Mouse (Mus musculus): Measurements from ENCODE around the gene Ctnnbl1. TPM values are rescaled to one million over a fixed set of nuclear protein-coding genes. Genes with fewer than 3 reads are reported as not detected.

Ctnnbl1 gene
- total RNA-seq, 2 experiments from 2014 or later = 32.8 to 39.3 TPM

DNA sequence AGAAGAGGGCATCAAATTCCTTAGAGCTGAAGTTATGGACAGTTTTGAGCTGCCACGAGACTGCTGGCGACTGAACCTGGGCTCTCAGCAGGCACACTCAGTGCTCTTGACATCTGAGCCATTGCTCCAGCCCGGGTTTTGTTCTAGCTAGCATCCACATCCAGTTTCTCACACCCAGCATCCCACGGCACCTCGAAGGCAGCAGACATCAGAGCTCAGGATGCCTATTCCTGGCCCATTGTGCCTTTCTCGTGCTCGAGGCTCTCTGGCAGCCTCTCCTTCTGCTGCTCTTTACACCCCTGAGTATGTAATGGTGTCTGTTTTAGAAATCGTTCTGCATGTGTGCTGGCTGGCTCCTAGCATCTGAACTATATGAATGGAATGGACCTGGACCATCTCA is 13.3 kb downstream of the Ctnnbl1 start:
- no peak for DNase-seq
- intact Hi-C loops (cut with DNase I) = no loop called here

DNA sequence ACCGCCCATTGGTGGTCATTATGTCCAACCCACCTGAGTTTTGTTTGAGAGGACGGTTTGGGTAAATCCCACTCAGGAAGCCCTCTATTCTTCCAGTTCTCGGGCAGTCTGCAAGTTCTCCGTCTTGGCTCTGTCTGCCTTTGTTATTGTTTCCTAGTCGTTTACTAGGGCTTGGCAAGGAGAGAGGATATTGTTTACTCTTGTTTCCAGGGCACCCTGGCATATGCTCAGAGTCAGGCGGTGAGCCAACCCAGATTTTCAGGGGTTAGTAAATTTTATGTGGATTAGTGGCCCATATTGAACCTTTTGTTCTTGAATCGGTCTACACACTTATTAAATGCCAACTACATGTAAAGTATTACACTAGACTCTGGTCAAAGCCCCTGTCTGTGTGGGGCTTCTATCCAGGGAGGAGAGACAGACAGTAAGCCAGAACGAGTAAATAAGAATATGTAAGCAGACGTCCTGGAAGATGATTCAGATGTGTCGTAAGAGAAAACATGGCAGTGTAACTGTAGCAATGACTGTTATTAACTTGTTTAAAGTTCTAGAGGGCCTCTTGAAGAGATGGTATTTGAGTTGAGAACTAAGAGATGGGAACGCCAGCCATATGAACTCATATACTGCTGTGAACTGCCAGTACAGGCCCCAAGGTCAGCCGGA is 13.9 kb downstream of the Ctnnbl1 start:
- peak; percentile 59 for DNase-seq
- intact Hi-C loops (cut with DNase I) = no loop called here

GRCm38 (mm10) chr2:157751589-157752373 is 14.6 kb downstream of the Ctnnbl1 start:
- DNase-seq = peak; percentile 95
- intact Hi-C loops (cut with DNase I) = no loop called here

GRCm38 (mm10) chr2:157752374-157752743 is 15.2 kb downstream of the Ctnnbl1 start:
- intact Hi-C loops (cut with DNase I) = no loop called here
- peak; percentile 23 for DNase-seq

- DNase-seq = no peak
- intact Hi-C loops (cut with DNase I) = no loop called here
Observed at GRCm38 (mm10) chr2:157755771-157756170, 18.6 kb downstream of the Ctnnbl1 start.

DNA sequence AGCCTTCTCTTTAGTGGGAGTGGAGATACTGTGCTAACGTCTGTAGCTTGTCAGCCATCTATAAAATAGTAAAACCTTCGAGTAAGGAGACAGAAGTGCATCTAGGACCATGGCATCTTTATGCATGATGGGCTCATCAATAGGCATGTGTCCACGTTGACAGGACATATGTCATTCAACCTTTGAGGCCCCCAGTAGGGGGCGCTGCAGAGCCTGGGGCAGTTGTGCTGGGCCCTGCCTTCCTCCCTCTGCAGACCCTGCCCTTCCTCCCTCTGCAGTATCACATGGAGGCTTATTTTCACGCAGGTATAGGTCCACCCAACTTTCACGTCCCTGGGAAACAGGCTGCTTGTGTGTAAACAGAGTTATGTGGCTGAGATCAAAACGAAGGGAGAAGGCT is 19.0 kb downstream of the Ctnnbl1 start:
- no peak for DNase-seq

GRCm38 (mm10) chr2:157758395-157758794 is 21.2 kb downstream of the Ctnnbl1 start:
- intact Hi-C loops (cut with DNase I) = no loop called here
- no peak for DNase-seq

More for the DNA sequence above, 19.0 kb downstream of the Ctnnbl1 start:
- intact Hi-C loops (cut with DNase I) = no loop called here

GRCm38 (mm10) chr2:157759717-157760116 is 22.5 kb downstream of the Ctnnbl1 start:
- intact Hi-C loops (cut with DNase I) = no loop called here
- no peak for DNase-seq

DNA sequence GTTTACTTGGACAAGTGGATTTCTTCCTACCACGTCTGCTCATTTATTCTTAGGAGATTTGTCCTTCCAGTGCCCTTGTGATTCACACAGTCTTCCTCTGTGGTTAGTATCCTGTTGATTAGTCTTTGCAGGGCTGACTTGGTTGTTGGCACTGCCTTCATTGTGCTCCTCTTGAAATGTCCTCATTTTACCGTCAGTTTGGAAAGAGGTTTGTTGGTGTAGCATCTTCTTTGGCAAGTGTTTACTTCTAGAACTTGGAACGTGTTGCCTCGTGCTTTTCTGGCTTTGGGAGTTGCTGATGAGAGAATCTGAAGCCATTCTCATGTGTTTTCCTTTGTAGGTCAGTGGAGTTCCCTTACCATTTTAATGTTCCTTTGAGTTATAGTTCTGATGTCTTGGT is 25.7 kb downstream of the Ctnnbl1 start:
- DNase-seq = no peak
- intact Hi-C loops (cut with DNase I) = no loop called here

DNA sequence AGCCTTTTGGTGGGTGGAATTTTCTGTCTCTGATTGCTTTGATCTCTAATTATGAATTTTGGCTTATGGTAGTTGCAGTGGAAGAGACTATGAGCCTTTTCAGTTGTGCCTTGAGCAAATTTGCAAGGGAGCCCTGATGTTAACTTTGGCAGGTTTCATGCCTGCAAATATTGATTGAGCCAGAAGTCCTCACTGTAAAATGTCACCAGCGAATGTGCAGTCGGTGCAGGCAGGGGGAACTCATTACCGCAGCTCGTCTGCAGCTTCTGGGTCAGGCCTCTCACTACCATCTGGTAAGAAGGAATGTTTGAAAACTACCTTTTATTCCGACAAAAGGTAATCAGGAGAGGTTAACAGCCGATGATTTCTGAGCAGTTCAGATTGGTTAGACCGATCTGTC is 29.4 kb downstream of the Ctnnbl1 start:
- no peak for DNase-seq
- intact Hi-C loops (cut with DNase I) = no loop called here

GRCm38 (mm10) chr2:157768682-157769429 is 31.7 kb downstream of the Ctnnbl1 start:
- no peak for DNase-seq
- intact Hi-C loops (cut with DNase I) = no loop called here

- DNase-seq = no peak
- intact Hi-C loops (cut with DNase I) = no loop called here
Observed at GRCm38 (mm10) chr2:157770761-157771160, 33.6 kb downstream of the Ctnnbl1 start.

- DNase-seq = no peak
- intact Hi-C loops (cut with DNase I) = no loop called here
Observed at GRCm38 (mm10) chr2:157773661-157774060, 36.5 kb downstream of the Ctnnbl1 start.

GRCm38 (mm10) chr2:157775957-157776356 is 38.8 kb downstream of the Ctnnbl1 start:
- DNase-seq = no peak

GRCm38 (mm10) chr2:157780956-157781355 is 43.8 kb downstream of the Ctnnbl1 start:
- intact Hi-C loops (cut with DNase I) = no loop called here
- DNase-seq = no peak

More at GRCm38 (mm10) chr2:157775957-157776356, 38.8 kb downstream of the Ctnnbl1 start:
- intact Hi-C loops (cut with DNase I) = no loop called here

DNA sequence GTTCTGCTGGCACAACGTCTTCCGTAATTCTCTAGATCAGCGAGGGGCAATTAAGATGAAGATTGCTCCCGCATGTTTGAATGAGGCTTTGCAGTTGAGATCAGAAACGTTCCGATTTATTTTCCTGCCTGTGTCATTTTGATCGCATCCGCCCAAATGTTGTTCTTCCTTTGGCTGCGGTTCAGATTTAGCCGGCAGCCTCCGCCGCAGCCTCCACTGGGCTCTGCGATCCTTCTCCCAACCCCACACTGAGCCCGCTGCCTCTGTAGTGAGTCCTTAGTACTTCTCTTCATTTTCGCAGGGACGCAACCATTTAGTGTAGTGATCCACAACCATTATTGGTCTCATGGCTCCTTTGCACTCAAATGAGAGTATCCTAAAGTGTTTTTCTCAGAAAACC is 46.0 kb downstream of the Ctnnbl1 start:
- intact Hi-C loops (cut with DNase I) = no loop called here
- no peak for DNase-seq

DNA sequence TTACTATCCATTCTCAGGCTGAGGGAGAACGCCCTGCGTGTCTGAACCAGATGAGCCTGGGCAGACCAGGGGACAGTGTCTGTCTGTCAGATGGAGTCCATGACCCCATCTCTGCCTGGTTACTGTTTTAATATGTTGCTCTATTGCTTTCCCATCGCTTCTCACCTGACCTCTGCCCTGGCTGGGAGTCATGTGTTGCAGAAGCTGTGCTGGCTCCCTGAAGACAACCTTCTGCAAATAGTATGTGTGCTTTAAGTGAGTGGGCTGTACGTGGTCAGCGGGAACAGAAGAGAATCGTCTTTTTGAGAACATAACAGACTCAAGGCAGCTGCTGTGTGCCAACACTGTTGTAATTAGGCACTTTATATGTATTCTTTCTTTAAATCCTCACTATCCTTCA is 47.0 kb downstream of the Ctnnbl1 start:
- no peak for DNase-seq
- intact Hi-C loops (cut with DNase I) = no loop called here

DNA sequence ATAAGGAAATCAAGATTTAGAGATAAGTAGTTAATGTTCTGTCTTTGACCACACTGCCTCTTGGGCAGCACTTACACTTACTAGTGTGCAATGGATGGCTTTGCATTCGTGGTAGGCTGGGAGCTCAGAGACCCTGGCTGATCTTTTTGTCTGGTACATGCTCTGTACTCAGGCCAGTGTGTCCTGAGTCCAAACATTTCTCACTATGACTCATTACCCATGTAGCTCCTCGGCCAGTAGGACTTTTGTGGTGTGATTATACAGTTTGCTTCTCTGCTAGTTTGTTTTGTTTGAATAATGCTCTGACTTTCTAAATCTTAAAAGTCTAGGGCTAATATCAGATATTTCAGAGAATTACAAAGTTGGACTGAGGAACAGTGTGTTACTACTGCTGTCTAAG is 47.4 kb downstream of the Ctnnbl1 start:
- intact Hi-C loops (cut with DNase I) = no loop called here
- DNase-seq = no peak

GRCm38 (mm10) chr2:157789226-157789625 is 52.0 kb downstream of the Ctnnbl1 start:
- DNase-seq = no peak

GRCm38 (mm10) chr2:157790836-157791495 is 53.8 kb downstream of the Ctnnbl1 start:
- intact Hi-C loops (cut with DNase I) = no loop called here
- peak; percentile 61 for DNase-seq

More at GRCm38 (mm10) chr2:157789226-157789625, 52.0 kb downstream of the Ctnnbl1 start:
- intact Hi-C loops (cut with DNase I) = no loop called here
